Comparison of ENCODE assay signal across 13 mouse cellular contexts in the genomic region with DNA sequence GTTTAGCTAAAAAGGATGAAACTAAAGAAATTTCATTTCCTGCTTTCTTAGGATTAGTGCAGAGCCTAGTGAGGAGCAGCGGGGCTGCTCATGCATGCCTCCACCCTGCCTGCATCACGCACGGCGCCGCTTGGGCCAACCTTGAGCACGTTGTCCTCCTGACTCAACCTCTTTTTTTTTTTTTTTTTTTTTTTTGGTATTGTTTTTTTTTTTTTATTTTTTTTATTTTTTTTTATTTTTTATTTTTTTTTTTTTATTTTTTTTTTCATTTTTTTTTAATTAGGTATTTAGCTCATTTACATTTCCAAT. TPM values are rescaled to one million over a fixed set of nuclear protein-coding genes. Genes with fewer than 3 reads are reported as not detected.
DNase-seq lines count a peak whose midpoint lies in the region; ATAC-seq lines count a peak whose summit lies in the region.
"Had no signal": no experiment of that assay in that cellular context is flagged by ENCODE, and none has a peak within 500 bp of the region (broad histone marks: within the 10 kb centered on the region; RNA-seq: fewer than 3 reads in every experiment).

No protein-coding gene starts in this region.

- ATAC-seq in liver, embryonic 16.5 days (ENCODE audit: low read depth): 0 out of 2 replicates have a peak, but pooled peaks have one; percentile 37
- no peak for ATAC-seq in liver, embryonic 12.5 days
- ATAC-seq in activated CD4-positive, CD25-positive, alpha-beta regulatory T cell, adult 4 months: peak; percentile 60
- ATAC-seq: midbrain, embryonic 16.5 days had no signal

- peaks cover 7% of the 10 kb centered on the region for H3K4me1 ChIP-seq in liver, embryonic 16.5 days (ENCODE audit: control insufficient read depth, low read depth, low read length)
- peaks cover 14% of the 10 kb centered on the region for H3K4me1 ChIP-seq in liver, embryonic 12.5 days
- H3K4me1 ChIP-seq: limb, embryonic 13.5 days had no signal

- no peaks in the 10 kb centered on the region for H3K27me3 ChIP-seq in liver, embryonic 16.5 days (ENCODE audit: control insufficient read depth, insufficient read depth, low read depth, low read length)
- no peaks in the 10 kb centered on the region for H3K27me3 ChIP-seq in liver, embryonic 12.5 days (replicated peaks)
- H3K27me3 ChIP-seq: limb, embryonic 13.5 days; neural tube, embryonic 13.5 days had no signal

- H3K27ac ChIP-seq in liver, embryonic 16.5 days (ENCODE audit: low read length): no peak overlapping the region
- no peak overlapping the region for H3K27ac ChIP-seq in liver, embryonic 12.5 days
- 0 out of 2 replicates have a peak overlapping the region, but pooled peaks have one; percentile 1 for H3K27ac ChIP-seq in macrophage
- H3K27ac ChIP-seq: limb, embryonic 13.5 days; neural tube, embryonic 13.5 days had no signal

- peak; percentile 62 for DNase-seq in CD4-positive, CD25-positive, alpha-beta regulatory T cell, adult 2 months (ENCODE audit: low read depth, low spot score)
- no peak for DNase-seq in cerebellum, postnatal 10 days
- no peak for DNase-seq in heart, adult 11 months
- no peak for DNase-seq in heart, postnatal 4 days
- DNase-seq: kidney, postnatal 14 days; right cerebral cortex, adult 18-20 months had no signal

- no peak overlapping the region for H3K4me3 ChIP-seq in liver, embryonic 16.5 days (ENCODE audit: low read depth, low read length)
- no peak overlapping the region for H3K4me3 ChIP-seq in liver, embryonic 12.5 days
- no peak overlapping the region; the same call in 1 of the 2 replicates for H3K4me3 ChIP-seq in macrophage (ENCODE audit: inconsistent target)
- H3K4me3 ChIP-seq: limb, embryonic 13.5 days; neural tube, embryonic 13.5 days had no signal

- H3K9ac ChIP-seq in liver, embryonic 16.5 days (ENCODE audit: low read depth, low read length): no peak overlapping the region
- no peak overlapping the region for H3K9ac ChIP-seq in liver, embryonic 12.5 days
- H3K9ac ChIP-seq: limb, embryonic 13.5 days; neural tube, embryonic 13.5 days had no signal

- H3K36me3 ChIP-seq in liver, embryonic 16.5 days (ENCODE audit: control insufficient read depth, insufficient read depth): no peaks in the 10 kb centered on the region
- peaks cover 12% of the 10 kb centered on the region; the same call in 1 of the 2 replicates for H3K36me3 ChIP-seq in liver, embryonic 12.5 days
- H3K36me3 ChIP-seq in macrophage (ENCODE audit: inconsistent target): no peaks in the 10 kb centered on the region

- peak overlapping the region; percentile 20; the same call in 1 of the 2 replicates for H3K4me2 ChIP-seq in liver, embryonic 16.5 days (ENCODE audit: low read depth, low read length)
- H3K4me2 ChIP-seq in liver, embryonic 12.5 days: no peak overlapping the region
- H3K4me2 ChIP-seq: limb, embryonic 13.5 days; neural tube, embryonic 13.5 days had no signal

- no peaks in the 10 kb centered on the region for H3K9me3 ChIP-seq in liver, embryonic 16.5 days (replicated peaks; ENCODE audit: control insufficient read depth, low read length)
- no peaks in the 10 kb centered on the region for H3K9me3 ChIP-seq in liver, embryonic 12.5 days (replicated peaks)
- H3K9me3 ChIP-seq: limb, embryonic 13.5 days; neural tube, embryonic 13.5 days had no signal

- 76% methylated on average over 6 of the region's 6 CpGs for WGBS in liver, embryonic 16.5 days (ENCODE audit: insufficient replicate concordance)
- 93% methylated on average over 6 of the region's 6 CpGs for WGBS in liver, embryonic 12.5 days (ENCODE audit: insufficient replicate concordance)
- 12% methylated on average over 6 of the region's 6 CpGs for WGBS in macrophage (ENCODE audit: missing documents)

- H3K79me2 ChIP-seq in macrophage (ENCODE audit: inconsistent target): no peaks in the 10 kb centered on the region

RNA-seq across cellular contexts. Expression of gene Homer1, which starts 55.8 kb away (rescaled TPM):
- polyA plus RNA-seq in liver, embryonic 16.5 days (2015; fragmentation: Nextera tagmentation; extraction: Ambion mirVana): 1.7 and 1.8 TPM in 2 replicates
- 7.1 and 8.2 TPM in 2 replicates for polyA plus RNA-seq in liver, embryonic 12.5 days (2016; fragmentation: Nextera tagmentation; extraction: Ambion mirVana)
- 1 to 10 TPM; 2.6 to 4.7 TPM for polyA plus RNA-seq in activated CD4-positive, CD25-positive, alpha-beta regulatory T cell, adult 4 months (2017; shearing (Covaris generic))
- total RNA-seq in macrophage (2018; cell fraction: chromatin; rRNA removed): 100 to 1,000 TPM in 1 of 26 experiments, 10 to 100 TPM in 25; 25.0 to 131 (median 43.3) TPM
- total RNA-seq in macrophage (2018; cell fraction: cytosol; rRNA removed): 10 to 100 TPM; 12.1 to 34.1 (median 18.3) TPM
- 100 to 1,000 TPM in 2 of 26 experiments, 10 to 100 TPM in 24; 28.3 to 136 (median 54.1) TPM for total RNA-seq in macrophage (2018; cell fraction: nucleus; rRNA removed)
- polyA plus RNA-seq in macrophage (2018): 11.4 to 12.6 TPM (median 11.4 TPM) in 3 replicates
- total RNA-seq in heart, postnatal 4 days (2021): 10 to 100 TPM; 60.5 to 63.7 TPM
